Mouse (Mus musculus) midbrain, embryonic 10.5 days (tissue): Measurements from ENCODE around the gene Ergic1. TPM values are rescaled to one million over a fixed set of nuclear protein-coding genes. Genes with fewer than 3 reads are reported as not detected.

Experiments
- DNase-seq: peaks from one replicate; pipeline ENCODE4 v3.0.0-alpha.2; 2017; ENCODE audit warnings: low spot score
- H3K27ac ChIP-seq: fragments of 300-500 bp; sonication (generic); replicated peaks from 2 replicates; pipeline ENCODE4 v1.5.1; 2016; ENCODE audit warnings: mild to moderate bottlenecking
- H3K27me3 ChIP-seq: fragments of 300-500 bp; sonication (generic); 2 replicates; pipeline ENCODE4 v1.6.1; 2016; ENCODE audit warnings: low read depth, mild to moderate bottlenecking; ENCODE audit not compliant: poor library complexity, severe bottlenecking
- H3K36me3 ChIP-seq: fragments of 300-500 bp; sonication (generic); 2 replicates; pipeline ENCODE4 v1.6.1; 2016; ENCODE audit warnings: mild to moderate bottlenecking, moderate library complexity
- H3K4me1 ChIP-seq: fragments of 300-500 bp; sonication (generic); 2 replicates; pipeline ENCODE4 v1.6.1; 2016
- H3K4me3 ChIP-seq: fragments of 300-500 bp; sonication (generic); 2 replicates; pipeline ENCODE4 v1.5.1; 2016; ENCODE audit warnings: mild to moderate bottlenecking, moderate library complexity
- H3K9me3 ChIP-seq: fragments of 300-500 bp; sonication (generic); replicated peaks from 2 replicates; pipeline ENCODE4 v1.6.1; 2016; ENCODE audit warnings: mild to moderate bottlenecking
- WGBS: fragments of 180-500 bp; shearing (Covaris S2); methylation state at CpG from one replicate; pipeline ENCODE4 v1.1.7; 2016; 5-methylcytosine and 5-hydroxymethylcytosine counted together
- polyA plus RNA-seq: library from polyadenylated mRNA; unstranded; fragments of >200 nt; fragmentation: Nextera tagmentation; extraction: Ambion mirVana; gene quantifications from 2 replicates; pipeline ENCODE4 v1.2.1, GENCODE M21; 2016

Ergic1 gene
- polyA plus RNA-seq, result 104 and 113 TPM in 2 replicates

- WGBS, result 0% methylated on average over 36 of the region's 36 CpGs
- Histone ChIP-seq H3K27me3 (no peaks in the 10 kb centered on the region), H3K27ac (peak within 1 kb of the TSS; percentile 95), H3K9me3 (peaks cover 4% of the 10 kb centered on the region; the same call in 1 of the 2 replicates), H3K4me3 (peak within 1 kb of the TSS; percentile 92), H3K36me3 (peaks cover 32% of the 10 kb centered on the region), H3K4me1 (peaks cover 47% of the 10 kb centered on the region)
- peak; percentile 91 for DNase-seq
Observed at GRCm38 (mm10) chr17:26561290-26561640, at the start of gene Ergic1. TSS of gene Ergic1 (plus strand) at chr17:26561489.

GRCm38 (mm10) chr17:26511816-26512774 lies 49.2 kb upstream of the Ergic1 start:
- no peaks in the 10 kb centered on the region for H3K9me3 ChIP-seq
- H3K36me3 ChIP-seq, result no peaks in the 10 kb centered on the region
- no peak for DNase-seq
- no peak overlapping the region for H3K4me3 ChIP-seq
- H3K27me3 ChIP-seq, result peaks cover 17% of the 10 kb centered on the region; the same call in 1 of the 2 replicates
- WGBS, result 73% methylated on average over 7 of the region's 7 CpGs
- peaks cover 16% of the 10 kb centered on the region for H3K4me1 ChIP-seq
- no peak overlapping the region for H3K27ac ChIP-seq

GRCm38 (mm10) chr17:26512961-26513360 lies 48.3 kb upstream of the Ergic1 start:
- H3K9me3 ChIP-seq, result no peaks in the 10 kb centered on the region
- 81% methylated on average over 7 of the region's 7 CpGs for WGBS
- H3K4me1 ChIP-seq, result peaks cover 9% of the 10 kb centered on the region
- H3K4me3 ChIP-seq, result no peak overlapping the region
- peaks cover 17% of the 10 kb centered on the region; the same call in 1 of the 2 replicates for H3K27me3 ChIP-seq
- no peaks in the 10 kb centered on the region for H3K36me3 ChIP-seq
- no peak for DNase-seq
- no peak overlapping the region for H3K27ac ChIP-seq

- H3K9me3 ChIP-seq, result no peaks in the 10 kb centered on the region
- peaks cover 17% of the 10 kb centered on the region; the same call in 1 of the 2 replicates for H3K27me3 ChIP-seq
- 79% methylated on average over 6 of the region's 6 CpGs for WGBS
- no peak for DNase-seq
- H3K4me1 ChIP-seq, result peaks cover 7% of the 10 kb centered on the region
- H3K36me3 ChIP-seq, result no peaks in the 10 kb centered on the region
- 0 out of 2 replicates have a peak overlapping the region, but pooled peaks have one; percentile 19 for H3K27ac ChIP-seq
- H3K4me3 ChIP-seq, result no peak overlapping the region
Observed at GRCm38 (mm10) chr17:26513459-26514290, 47.6 kb upstream of the Ergic1 start.

GRCm38 (mm10) chr17:26514581-26515030 lies 46.7 kb upstream of the Ergic1 start:
- peaks cover 17% of the 10 kb centered on the region; the same call in 1 of the 2 replicates for H3K27me3 ChIP-seq
- peak overlapping the region; percentile 33; the same call in 1 of the 2 replicates for H3K27ac ChIP-seq
- no peaks in the 10 kb centered on the region for H3K36me3 ChIP-seq
- WGBS, result 80% methylated on average over 3 of the region's 3 CpGs
- no peak overlapping the region for H3K4me3 ChIP-seq
- DNase-seq, result no peak
- H3K9me3 ChIP-seq, result no peaks in the 10 kb centered on the region; the same call in 1 of the 2 replicates
- no peaks in the 10 kb centered on the region for H3K4me1 ChIP-seq

- Histone ChIP-seq H3K27ac (no peak overlapping the region), H3K27me3 (peaks cover 8% of the 10 kb centered on the region; the same call in 1 of the 2 replicates), H3K4me3 (no peak overlapping the region), H3K9me3 (no peaks in the 10 kb centered on the region; the same call in 1 of the 2 replicates), H3K36me3 (no peaks in the 10 kb centered on the region), H3K4me1 (no peaks in the 10 kb centered on the region)
- WGBS, result 93% methylated on average over 4 of the region's 4 CpGs
- no peak for DNase-seq
Observed at GRCm38 (mm10) chr17:26515675-26516074, 45.6 kb upstream of the Ergic1 start.

- Histone ChIP-seq H3K27ac (no peak overlapping the region), H3K4me3 (no peak overlapping the region), H3K36me3 (no peaks in the 10 kb centered on the region), H3K4me1 (no peaks in the 10 kb centered on the region), H3K27me3 (no peaks in the 10 kb centered on the region; the same call in 1 of the 2 replicates), H3K9me3 (no peaks in the 10 kb centered on the region; the same call in 1 of the 2 replicates)
- WGBS, result 91% methylated on average over 3 of the region's 3 CpGs
- DNase-seq, result no peak
Observed at GRCm38 (mm10) chr17:26518306-26518705, 43.0 kb upstream of the Ergic1 start.

GRCm38 (mm10) chr17:26522711-26523110 lies 38.6 kb upstream of the Ergic1 start:
- DNase-seq, result no peak
- Histone ChIP-seq H3K4me1 (peaks cover 6% of the 10 kb centered on the region), H3K27me3 (no peaks in the 10 kb centered on the region), H3K27ac (no peak overlapping the region), H3K9me3 (no peaks in the 10 kb centered on the region; the same call in 1 of the 2 replicates), H3K36me3 (no peaks in the 10 kb centered on the region), H3K4me3 (no peak overlapping the region)
- WGBS, result 80% methylated on average over 4 of the region's 4 CpGs

GRCm38 (mm10) chr17:26524316-26524715 lies 37.0 kb upstream of the Ergic1 start:
- Histone ChIP-seq H3K4me3 (no peak overlapping the region), H3K27ac (no peak overlapping the region), H3K27me3 (no peaks in the 10 kb centered on the region), H3K9me3 (no peaks in the 10 kb centered on the region; the same call in 1 of the 2 replicates), H3K36me3 (no peaks in the 10 kb centered on the region), H3K4me1 (peaks cover 6% of the 10 kb centered on the region)
- no peak for DNase-seq

GRCm38 (mm10) chr17:26524801-26525200 lies 36.5 kb upstream of the Ergic1 start:
- DNase-seq, result no peak

GRCm38 (mm10) chr17:26525316-26525715 lies 36.0 kb upstream of the Ergic1 start:
- Histone ChIP-seq H3K36me3 (no peaks in the 10 kb centered on the region), H3K4me1 (peaks cover 6% of the 10 kb centered on the region), H3K9me3 (no peaks in the 10 kb centered on the region), H3K27me3 (no peaks in the 10 kb centered on the region), H3K27ac (no peak overlapping the region), H3K4me3 (no peak overlapping the region)
- 82% methylated on average over 7 of the region's 7 CpGs for WGBS
- no peak for DNase-seq

More at GRCm38 (mm10) chr17:26524801-26525200, 36.5 kb upstream of the Ergic1 start:
- Histone ChIP-seq H3K4me1 (peaks cover 6% of the 10 kb centered on the region), H3K9me3 (no peaks in the 10 kb centered on the region), H3K36me3 (no peaks in the 10 kb centered on the region), H3K27me3 (no peaks in the 10 kb centered on the region), H3K4me3 (no peak overlapping the region), H3K27ac (no peak overlapping the region)
- WGBS, result 82% methylated on average over 4 of the region's 4 CpGs

GRCm38 (mm10) chr17:26527291-26527690 lies 34.0 kb upstream of the Ergic1 start:
- Histone ChIP-seq H3K27ac (no peak overlapping the region), H3K9me3 (no peaks in the 10 kb centered on the region), H3K36me3 (no peaks in the 10 kb centered on the region), H3K4me1 (peaks cover 9% of the 10 kb centered on the region), H3K4me3 (no peak overlapping the region), H3K27me3 (no peaks in the 10 kb centered on the region)
- 93% methylated on average over 9 of the region's 9 CpGs for WGBS
- no peak for DNase-seq
